Mouse (Mus musculus) heart, embryonic 12.5 days (tissue): ENCODE data around the gene Mia3. TPM values are rescaled to one million over a fixed set of nuclear protein-coding genes. Genes with fewer than 3 reads are reported as not detected.

Experiments used
- ATAC-seq: fragments of 200-750 bp; cut with Nextera tagmentation; 2 replicates; pipeline ENCODE4 v1.8.0; 2017; ENCODE audit warnings: moderate TSS enrichment, moderate library complexity; ENCODE audit not compliant: insufficient number of reproducible peaks, low FRiP score
- H3K27ac ChIP-seq: fragments of 300-500 bp; sonication (generic); 2 replicates; pipeline ENCODE4 v1.5.1; 2016; ENCODE audit warnings: mild to moderate bottlenecking, moderate library complexity; ENCODE audit not compliant: poor library complexity, severe bottlenecking
- H3K27me3 ChIP-seq: fragments of 300-500 bp; sonication (generic); replicated peaks from 2 replicates; pipeline ENCODE4 v1.6.1; 2016; ENCODE audit warnings: mild to moderate bottlenecking, moderate library complexity
- H3K36me3 ChIP-seq: fragments of 300-500 bp; sonication (generic); 2 replicates; pipeline ENCODE4 v1.6.1; 2016; ENCODE audit warnings: mild to moderate bottlenecking, moderate library complexity
- H3K4me1 ChIP-seq: fragments of 300-500 bp; sonication (generic); replicated peaks from 2 replicates; pipeline ENCODE4 v1.6.1; 2016; ENCODE audit warnings: mild to moderate bottlenecking
- H3K4me2 ChIP-seq: fragments of 300-500 bp; sonication (generic); 2 replicates; pipeline ENCODE4 v1.6.1; 2016; ENCODE audit warnings: mild to moderate bottlenecking, moderate library complexity
- H3K4me3 ChIP-seq: fragments of 300-500 bp; sonication (generic); 2 replicates; pipeline ENCODE4 v1.5.1; 2016; ENCODE audit warnings: mild to moderate bottlenecking
- H3K9ac ChIP-seq: fragments of 300-500 bp; sonication (generic); 2 replicates; pipeline ENCODE4 v1.6.1; 2016; ENCODE audit warnings: mild to moderate bottlenecking, moderate library complexity
- H3K9me3 ChIP-seq: fragments of 300-500 bp; sonication (generic); replicated peaks from 2 replicates; pipeline ENCODE4 v1.6.1; 2016; ENCODE audit warnings: mild to moderate bottlenecking, moderate library complexity
- WGBS: fragments of 180-500 bp; shearing (Covaris S2); methylation state at CpG from one replicate; pipeline ENCODE4 v1.1.7; 2016; 5-methylcytosine and 5-hydroxymethylcytosine counted together
- polyA plus RNA-seq: library from polyadenylated mRNA; unstranded; fragments of >200 nt; fragmentation: Nextera tagmentation; extraction: Ambion mirVana; gene quantifications from 2 replicates; pipeline ENCODE4 v1.2.1, GENCODE M21; 2016

Gene Mia3
- polyA plus RNA-seq, 1 experiment from 2014 or later: 107 TPM

GRCm38 (mm10) chr1:183377045-183377444 is 7.7 kb upstream of the Mia3 start:
- Histone ChIP-seq H3K9me3 (peaks cover 9% of the 10 kb centered on the region), H3K9ac (no peak overlapping the region), H3K27ac (no peak overlapping the region), H3K4me2 (no peak overlapping the region), H3K4me1 (no peaks in the 10 kb centered on the region), H3K27me3 (0 out of 2 replicates have a peak, but pooled peaks cover under 1% of the 10 kb centered on the region), H3K4me3 (no peak overlapping the region), H3K36me3 (no peaks in the 10 kb centered on the region)
- no peak for ATAC-seq
- 65% methylated on average over 4 of the region's 4 CpGs for WGBS

- no peaks in the 10 kb centered on the region for H3K27me3 ChIP-seq
- H3K4me1 ChIP-seq: no peaks in the 10 kb centered on the region; the same call in 1 of the 2 replicates
- no peaks in the 10 kb centered on the region for H3K36me3 ChIP-seq
- H3K4me3 ChIP-seq: no peak overlapping the region
- H3K27ac ChIP-seq: no peak overlapping the region
- no peak overlapping the region for H3K4me2 ChIP-seq
- no peak overlapping the region for H3K9ac ChIP-seq
- H3K9me3 ChIP-seq: peaks cover 4% of the 10 kb centered on the region
- ATAC-seq: no peak
- 72% methylated on average over 5 of the region's 5 CpGs for WGBS
Measured at GRCm38 (mm10) chr1:183374728-183375127, 5.4 kb upstream of the Mia3 start.

GRCm38 (mm10) chr1:183368601-183369400 is 552 bp downstream of the Mia3 start:
- Histone ChIP-seq H3K9ac (peak overlapping the region; percentile 96), H3K4me1 (peaks cover 9% of the 10 kb centered on the region), H3K27me3 (no peaks in the 10 kb centered on the region), H3K36me3 (peaks cover 19% of the 10 kb centered on the region), H3K4me3 (peak overlapping the region; percentile 97), H3K27ac (peak overlapping the region; percentile 60), H3K9me3 (no peaks in the 10 kb centered on the region), H3K4me2 (peak overlapping the region; percentile 94)
- ATAC-seq: peak; percentile 78
- 1% methylated on average over 56 of the region's 56 CpGs for WGBS

GRCm38 (mm10) chr1:183366361-183366760 is 3.0 kb downstream of the Mia3 start:
- Histone ChIP-seq H3K27ac (no peak overlapping the region), H3K9me3 (no peaks in the 10 kb centered on the region), H3K27me3 (no peaks in the 10 kb centered on the region), H3K4me1 (peaks cover 9% of the 10 kb centered on the region), H3K9ac (no peak overlapping the region), H3K4me2 (no peak overlapping the region), H3K36me3 (peaks cover 36% of the 10 kb centered on the region), H3K4me3 (no peak overlapping the region)
- ATAC-seq: no peak
- 85% methylated on average over 5 of the region's 5 CpGs for WGBS

- 78% methylated on average over 5 of the region's 5 CpGs for WGBS
- Histone ChIP-seq H3K27ac (no peak overlapping the region), H3K4me3 (no peak overlapping the region), H3K9me3 (no peaks in the 10 kb centered on the region), H3K27me3 (no peaks in the 10 kb centered on the region), H3K9ac (no peak overlapping the region), H3K4me1 (peaks cover 9% of the 10 kb centered on the region), H3K36me3 (peaks cover 59% of the 10 kb centered on the region), H3K4me2 (no peak overlapping the region)
- no peak for ATAC-seq
Measured at GRCm38 (mm10) chr1:183363577-183363867, 5.8 kb downstream of the Mia3 start.

- H3K9ac ChIP-seq: no peak overlapping the region
- no peak overlapping the region for H3K27ac ChIP-seq
- H3K4me2 ChIP-seq: no peak overlapping the region
- peaks cover 4% of the 10 kb centered on the region for H3K4me1 ChIP-seq
- H3K9me3 ChIP-seq: no peaks in the 10 kb centered on the region
- no peak overlapping the region for H3K4me3 ChIP-seq
- 66% methylated on average over 14 of the region's 14 CpGs for WGBS
- peaks cover 65% of the 10 kb centered on the region for H3K36me3 ChIP-seq
- no peak for ATAC-seq
- no peaks in the 10 kb centered on the region for H3K27me3 ChIP-seq
Measured at GRCm38 (mm10) chr1:183362729-183363576, 6.4 kb downstream of the Mia3 start.

- peaks cover 72% of the 10 kb centered on the region for H3K36me3 ChIP-seq
- WGBS: 79% methylated on average over 5 of the region's 5 CpGs
Measured at GRCm38 (mm10) chr1:183362301-183362700, 7.1 kb downstream of the Mia3 start.

GRCm38 (mm10) chr1:183358901-183359300 is 10.5 kb downstream of the Mia3 start:
- 89% methylated on average over 3 of the region's 3 CpGs for WGBS
- no peaks in the 10 kb centered on the region for H3K27me3 ChIP-seq
- ATAC-seq: no peak

More at GRCm38 (mm10) chr1:183362301-183362700, 7.1 kb downstream of the Mia3 start:
- Histone ChIP-seq H3K4me3 (no peak overlapping the region), H3K9me3 (no peaks in the 10 kb centered on the region), H3K4me1 (no peaks in the 10 kb centered on the region; the same call in 1 of the 2 replicates), H3K27me3 (no peaks in the 10 kb centered on the region), H3K4me2 (no peak overlapping the region), H3K27ac (no peak overlapping the region), H3K9ac (no peak overlapping the region)
- ATAC-seq: no peak

GRCm38 (mm10) chr1:183349840-183350239 is 19.5 kb downstream of the Mia3 start:
- no peaks in the 10 kb centered on the region for H3K9me3 ChIP-seq
- ATAC-seq: no peak
- peaks cover 71% of the 10 kb centered on the region for H3K36me3 ChIP-seq
- no peak overlapping the region for H3K4me3 ChIP-seq
- H3K9ac ChIP-seq: no peak overlapping the region
- H3K27me3 ChIP-seq: no peaks in the 10 kb centered on the region
- 22% methylated on average over 6 of the region's 6 CpGs for WGBS
- H3K27ac ChIP-seq: no peak overlapping the region
- H3K4me2 ChIP-seq: no peak overlapping the region
- H3K4me1 ChIP-seq: peaks cover 11% of the 10 kb centered on the region

More at GRCm38 (mm10) chr1:183358901-183359300, 10.5 kb downstream of the Mia3 start:
- H3K4me2 ChIP-seq: no peak overlapping the region
- no peaks in the 10 kb centered on the region for H3K4me1 ChIP-seq
- H3K9me3 ChIP-seq: no peaks in the 10 kb centered on the region
- H3K4me3 ChIP-seq: no peak overlapping the region
- H3K36me3 ChIP-seq: peaks cover 80% of the 10 kb centered on the region
- no peak overlapping the region for H3K27ac ChIP-seq
- H3K9ac ChIP-seq: no peak overlapping the region

GRCm38 (mm10) chr1:183345817-183346195 is 23.5 kb downstream of the Mia3 start:
- 5% methylated on average over 10 of the region's 10 CpGs for WGBS

More at GRCm38 (mm10) chr1:183345817-183346195, 23.5 kb downstream of the Mia3 start:
- ATAC-seq: peak; percentile 12; the same call in 1 of the 2 replicates
- Histone ChIP-seq H3K36me3 (peaks cover 50% of the 10 kb centered on the region), H3K27ac (peak overlapping the region; percentile 69), H3K27me3 (no peaks in the 10 kb centered on the region), H3K4me2 (peak overlapping the region; percentile 96), H3K4me1 (peaks cover 14% of the 10 kb centered on the region), H3K9me3 (no peaks in the 10 kb centered on the region), H3K9ac (peak overlapping the region; percentile 87), H3K4me3 (peak overlapping the region; percentile 83)
